Mouse (Mus musculus) stomach, postnatal 0 days (tissue): ENCODE data around the gene Zfp454. TPM values are rescaled to one million over a fixed set of nuclear protein-coding genes. Genes with fewer than 3 reads are reported as not detected.
A peak's percentile ranks its signal among the peaks of the same experiment; 100 is the strongest.

ENCODE experiments used
- ATAC-seq: fragments of 200-750 bp; cut with Nextera tagmentation; 2 replicates; pipeline ENCODE4 v1.8.0; 2017; ENCODE audit not compliant: low FRiP score, low TSS enrichment
- DNase-seq: peaks from one replicate; pipeline ENCODE4 v3.0.0-alpha.2; 2016; ENCODE audit warnings: low spot score
- H3K27ac ChIP-seq: fragments of 300-500 bp; sonication (generic); replicated peaks from 2 replicates; pipeline ENCODE4 v1.5.1; 2014; ENCODE audit warnings: mild to moderate bottlenecking, control low read depth
- H3K27me3 ChIP-seq: fragments of 300-500 bp; sonication (generic); 2 replicates; pipeline ENCODE4 v1.6.1; 2014; ENCODE audit warnings: low read length; ENCODE audit not compliant: control insufficient read depth, insufficient read depth
- H3K36me3 ChIP-seq: fragments of 300-500 bp; sonication (generic); 2 replicates; pipeline ENCODE4 v1.6.1; 2014; ENCODE audit warnings: low read length, mixed read lengths; ENCODE audit not compliant: control insufficient read depth, insufficient read depth
- H3K4me1 ChIP-seq: fragments of 300-500 bp; sonication (generic); replicated peaks from 2 replicates; pipeline ENCODE4 v1.6.1; 2014; ENCODE audit warnings: antibody characterized with exemption; ENCODE audit not compliant: control insufficient read depth, insufficient read depth
- H3K4me2 ChIP-seq: fragments of 300-500 bp; sonication (generic); replicated peaks from 2 replicates; pipeline ENCODE4 v1.6.1; 2014; ENCODE audit warnings: low read depth, mild to moderate bottlenecking, control low read depth, moderate library complexity
- H3K4me3 ChIP-seq: fragments of 300-500 bp; sonication (generic); 2 replicates; pipeline ENCODE4 v1.5.1; 2014; ENCODE audit warnings: low read depth, low read length, control low read depth
- H3K9ac ChIP-seq: fragments of 300-500 bp; sonication (generic); 2 replicates; pipeline ENCODE4 v1.6.1; 2014; ENCODE audit warnings: mild to moderate bottlenecking, low read length, control low read depth, mixed read lengths
- H3K9me3 ChIP-seq: fragments of 300-500 bp; sonication (generic); 2 replicates; pipeline ENCODE4 v1.6.1; 2016; ENCODE audit warnings: low read length; ENCODE audit not compliant: control insufficient read depth
- CTCF ChIP-seq: IDR thresholded peaks from 2 replicates; pipeline ENCODE4 v1.5.1; 2016; ENCODE audit warnings: antibody characterized with exemption, low read depth, mild to moderate bottlenecking, moderate library complexity
- EP300 ChIP-seq: optimal IDR thresholded peaks from 2 replicates; pipeline ENCODE3; 2016; ENCODE audit warnings: antibody characterized with exemption
- WGBS: fragments of 180-500 bp; shearing (Covaris S2); extraction: QIAGEN DNeasy Blood & Tissue Kit; methylation state at CpG from one replicate; pipeline ENCODE4 v1.1.7; 2014; 5-methylcytosine and 5-hydroxymethylcytosine counted together
- polyA plus RNA-seq: library from polyadenylated mRNA; unstranded; fragments of >200 nt; fragmentation: Nextera tagmentation; extraction: Ambion mirVana; gene quantifications from 2 replicates; pipeline ENCODE4 v1.2.1, GENCODE M21; 2015

Gene Zfp454
- polyA plus RNA-seq = 1.6 and 1.9 TPM in 2 replicates

GRCm38 (mm10) chr11:50887390-50888128 lies at the start of gene Zfp454:
TSS of gene Zfp454 (minus strand) at chr11:50887651.
- Histone ChIP-seq H3K36me3 (no peaks in the 10 kb centered on the region), H3K4me3 (peak within 1 kb of the TSS; percentile 42), H3K4me2 (peak within 1 kb of the TSS; percentile 69), H3K4me1 (no peaks in the 10 kb centered on the region), H3K9me3 (no peaks in the 10 kb centered on the region), H3K27ac (peak within 1 kb of the TSS; percentile 5; the same call in 1 of the 2 replicates), H3K27me3 (no peaks in the 10 kb centered on the region), H3K9ac (peak within 1 kb of the TSS; percentile 53; the same call in 1 of the 2 replicates)
- ATAC-seq (peak; percentile 89), DNase-seq (peak; percentile 78)
- 5% methylated on average over 26 of the region's 26 CpGs for WGBS
- TF ChIP-seq CTCF (no peak), EP300 (no peak)

GRCm38 (mm10) chr11:50932040-50932439 lies 44.6 kb upstream of the Zfp454 start:
- Histone ChIP-seq H3K9me3 (no peaks in the 10 kb centered on the region), H3K4me3 (no peak overlapping the region), H3K4me2 (peak overlapping the region; percentile 93; the same call in 1 of the 2 replicates), H3K27me3 (no peaks in the 10 kb centered on the region), H3K36me3 (no peaks in the 10 kb centered on the region), H3K9ac (no peak overlapping the region), H3K4me1 (0 out of 2 replicates have a peak, but pooled peaks cover 2% of the 10 kb centered on the region), H3K27ac (no peak overlapping the region)
- ATAC-seq (0 out of 2 replicates have a peak, but pooled peaks have one; percentile 40), DNase-seq (no peak)
- WGBS = 70% methylated on average over 1 of the region's 1 CpGs
- TF ChIP-seq EP300 = no peak
- TF ChIP-seq CTCF = no peak

- TF ChIP-seq CTCF = no peak
- no peak for TF ChIP-seq EP300
- H3K4me2 ChIP-seq = peak within 1 kb of the TSS; percentile 93
- no peaks in the 10 kb centered on the region for H3K27me3 ChIP-seq
- H3K36me3 ChIP-seq = no peaks in the 10 kb centered on the region
- H3K9me3 ChIP-seq = no peaks in the 10 kb centered on the region
- peak; percentile 91 for ATAC-seq
- peak within 1 kb of the TSS; percentile 67 for H3K9ac ChIP-seq
- H3K27ac ChIP-seq = no peak within 1 kb of the TSS
- H3K4me1 ChIP-seq = 0 out of 2 replicates have a peak, but pooled peaks cover 2% of the 10 kb centered on the region
- WGBS = 1% methylated on average over 18 of the region's 18 CpGs
- peak; percentile 79 for DNase-seq
- peak within 1 kb of the TSS; percentile 61 for H3K4me3 ChIP-seq
These were observed 44.0 kb upstream of the Zfp454 start, which contains the start of gene Zfp354b for GRCm38 (mm10) chr11:50931451-50931866. TSS of gene Zfp354b (minus strand) at chr11:50931633.

GRCm38 (mm10) chr11:50931021-50931420 lies 43.6 kb upstream of the Zfp454 start:
- Histone ChIP-seq H3K4me3 (peak overlapping the region; percentile 61), H3K36me3 (no peaks in the 10 kb centered on the region), H3K27me3 (no peaks in the 10 kb centered on the region), H3K9ac (peak overlapping the region; percentile 67), H3K27ac (no peak overlapping the region), H3K4me1 (0 out of 2 replicates have a peak, but pooled peaks cover 2% of the 10 kb centered on the region), H3K9me3 (no peaks in the 10 kb centered on the region), H3K4me2 (peak overlapping the region; percentile 93)
- no peak for TF ChIP-seq EP300
- TF ChIP-seq CTCF = no peak
- WGBS = 2% methylated on average over 16 of the region's 16 CpGs
- DNase-seq = no peak
- peak; percentile 55 for ATAC-seq

- H3K27ac ChIP-seq = no peak overlapping the region
- 18% methylated on average over 14 of the region's 14 CpGs for WGBS
- H3K9me3 ChIP-seq = no peaks in the 10 kb centered on the region
- no peak for DNase-seq
- H3K4me3 ChIP-seq = peak overlapping the region; percentile 61
- peak overlapping the region; percentile 67 for H3K9ac ChIP-seq
- H3K4me2 ChIP-seq = peak overlapping the region; percentile 93
- TF ChIP-seq CTCF (no peak), EP300 (no peak)
- no peaks in the 10 kb centered on the region for H3K27me3 ChIP-seq
- no peak for ATAC-seq
- H3K4me1 ChIP-seq = 0 out of 2 replicates have a peak, but pooled peaks cover 2% of the 10 kb centered on the region
- H3K36me3 ChIP-seq = no peaks in the 10 kb centered on the region
These were observed 43.1 kb upstream of the Zfp454 start for GRCm38 (mm10) chr11:50930469-50931014.
